Mouse (Mus musculus): ENCODE data around the gene Kxd1.

Gene Kxd1

GRCm38 (mm10) chr8:70467907-70468306 is 59.8 kb downstream of the Kxd1 start:
- no peak for DNase-seq (ENCODE audit: low spot score)

GRCm38 (mm10) chr8:70467229-70467725 is 60.5 kb downstream of the Kxd1 start:
- no peak for DNase-seq (ENCODE audit: low spot score)

DNA sequence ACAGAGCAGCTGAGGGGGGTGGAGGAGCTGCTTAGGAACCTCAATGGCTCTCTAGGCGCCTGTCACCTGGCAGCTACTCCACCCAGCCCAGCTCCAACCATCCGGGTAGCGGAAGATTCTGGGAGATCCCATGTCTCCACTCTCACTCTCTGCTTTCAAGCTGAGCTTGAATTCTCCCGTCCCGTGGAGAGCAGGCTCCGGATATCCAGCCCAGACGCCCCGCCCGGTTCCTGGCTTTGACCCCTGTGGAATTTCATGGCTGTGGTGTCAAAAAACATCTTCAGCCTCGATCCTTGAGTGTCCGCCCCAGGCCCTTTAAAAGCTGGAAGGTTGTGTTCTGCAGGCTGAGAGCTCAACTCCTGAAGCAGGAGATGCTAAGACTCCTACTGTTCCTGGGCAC is 61.0 kb downstream of the Kxd1 start:
- no peak for DNase-seq (ENCODE audit: low spot score)

- DNase-seq (ENCODE audit: low spot score), result no peak
Observed at GRCm38 (mm10) chr8:70466305-70466704, 61.5 kb downstream of the Kxd1 start.

GRCm38 (mm10) chr8:70465701-70466100 is 62.1 kb downstream of the Kxd1 start:
- no peak for DNase-seq (ENCODE audit: low spot score)

GRCm38 (mm10) chr8:70464162-70464561 is 63.6 kb downstream of the Kxd1 start:
- DNase-seq (ENCODE audit: low spot score), result no peak

- DNase-seq (ENCODE audit: low spot score), result no peak
Observed at GRCm38 (mm10) chr8:70463306-70463705, 64.5 kb downstream of the Kxd1 start.

- DNase-seq (ENCODE audit: low spot score), result no peak
Observed at GRCm38 (mm10) chr8:70462516-70462813, 65.3 kb downstream of the Kxd1 start.

GRCm38 (mm10) chr8:70461765-70462515 is 65.8 kb downstream of the Kxd1 start:
- no peak for DNase-seq (ENCODE audit: low spot score)

DNA sequence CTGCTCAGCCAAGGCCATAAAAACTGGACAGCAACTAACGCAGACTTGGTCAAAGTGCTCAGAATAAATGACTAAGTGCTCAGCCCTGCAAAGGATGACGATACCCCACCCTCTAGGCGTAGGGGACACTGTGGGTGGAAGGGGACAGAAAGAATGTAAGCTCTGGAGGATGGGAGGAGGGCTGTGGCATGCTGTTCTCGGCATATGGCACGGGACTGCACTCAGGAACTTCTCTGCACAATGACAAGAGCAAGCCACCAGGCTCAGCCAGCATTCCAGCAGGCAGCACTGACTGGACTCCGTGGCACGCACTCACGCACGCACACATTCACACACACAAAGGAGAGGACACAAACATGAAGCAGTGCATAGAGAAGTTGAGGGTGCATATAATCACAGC is 67.2 kb downstream of the Kxd1 start:
- DNase-seq (ENCODE audit: low spot score), result peak; percentile 50

DNA sequence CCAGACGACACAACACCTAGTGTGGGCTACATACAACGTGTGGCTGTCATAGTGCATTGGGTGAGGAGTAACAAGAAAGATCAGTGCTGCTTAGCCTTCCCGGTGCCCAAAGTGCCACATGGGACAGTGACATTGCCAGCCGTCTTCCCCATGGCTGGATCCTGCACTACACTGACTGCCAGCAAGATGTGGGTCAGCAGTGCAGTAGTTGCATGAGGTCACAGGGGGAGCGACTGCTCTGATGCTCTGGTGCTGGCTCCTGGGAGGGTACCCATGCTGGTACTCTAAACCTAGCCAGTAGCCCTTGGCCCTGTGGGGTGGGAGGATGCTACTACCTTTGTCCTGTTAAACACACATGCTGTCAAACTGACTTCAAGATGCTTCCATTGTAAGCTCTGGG is 67.6 kb downstream of the Kxd1 start:
- DNase-seq (ENCODE audit: low spot score), result peak; percentile 68

- no peak for DNase-seq (ENCODE audit: low spot score)
Observed at GRCm38 (mm10) chr8:70459636-70460035, 68.1 kb downstream of the Kxd1 start.

- DNase-seq (ENCODE audit: low spot score), result no peak
Observed at GRCm38 (mm10) chr8:70458462-70458861, 69.3 kb downstream of the Kxd1 start.

Measured in adipocyte (in vitro differentiated cells).